8 mouse cellular contexts compared by ENCODE assay signal in genomic region chr1:75505159-75505955, GRCm38 (mm10). TPM values are rescaled to one million over a fixed set of nuclear protein-coding genes. Genes with fewer than 3 reads are reported as not detected.
DNase-seq lines count a peak whose midpoint lies in the region; ATAC-seq and TF ChIP-seq lines count a peak whose summit lies in the region.

No protein-coding gene starts in this region.

- peak; percentile 86 for DNase-seq in brain, embryonic 14.5 days (ENCODE audit: low read depth)
- peak; percentile 71 to 81 for DNase-seq in kidney, postnatal 4 days
- peak; percentile 30 for DNase-seq in liver, postnatal 0 days
- peak; percentile 48 for DNase-seq in ovary, postnatal 14 days (ENCODE audit: low spot score)
- DNase-seq in urinary bladder, postnatal 25 days (ENCODE audit: low spot score), result peak; percentile 61

- TF ChIP-seq EP300 in liver, postnatal 0 days (IDR thresholded peaks at IDR 0.05; ENCODE audit: low read depth), result no peak

- under 1% methylated on average over 77 of the region's 84 CpGs for WGBS in forebrain, embryonic 12.5 days
- WGBS in heart, embryonic 14.5 days, result under 1% methylated on average over 84 of the region's 84 CpGs
- under 1% methylated on average over 83 of the region's 84 CpGs for WGBS in liver, postnatal 0 days (ENCODE audit: insufficient replicate concordance)

- peak; percentile 72 for TF ChIP-seq POLR2A in brain, embryonic 14.5 days (IDR thresholded peaks at IDR 0.05; ENCODE audit: borderline replicate concordance, extremely low read depth, insufficient read depth, insufficient read length, poor library complexity, severe bottlenecking)

- H3K9ac ChIP-seq in forebrain, embryonic 12.5 days, result peak overlapping the region; percentile 76
- H3K9ac ChIP-seq in heart, embryonic 14.5 days (ENCODE audit: low read length), result peak overlapping the region; percentile 100
- peak overlapping the region; percentile 59; the same call in 1 of the 2 replicates for H3K9ac ChIP-seq in liver, postnatal 0 days (replicated peaks)

- H3K4me3 ChIP-seq in E14TG2a.4 (replicated peaks; ENCODE audit: low read length), result peak overlapping the region; percentile 86
- peak overlapping the region; percentile 66 for H3K4me3 ChIP-seq in forebrain, embryonic 12.5 days (replicated peaks)
- peak overlapping the region; percentile 77 to 93 for H3K4me3 ChIP-seq in heart, embryonic 14.5 days (ENCODE audit: control insufficient read depth in 1 of 2, insufficient read depth in 1 of 2, low read depth in 1 of 2, low read length in 2 of 2)
- H3K4me3 ChIP-seq in liver, postnatal 0 days (ENCODE audit: low read depth, low read length), result peak overlapping the region; percentile 54

- H3K9me3 ChIP-seq in E14TG2a.4 (ENCODE audit: low read length), result no peaks in the 10 kb centered on the region
- no peaks in the 10 kb centered on the region for H3K9me3 ChIP-seq in forebrain, embryonic 12.5 days
- H3K9me3 ChIP-seq in heart, embryonic 14.5 days (ENCODE audit: control insufficient read depth, low read length), result no peaks in the 10 kb centered on the region
- no peaks in the 10 kb centered on the region for H3K9me3 ChIP-seq in liver, postnatal 0 days (ENCODE audit: low read length)

- H3K4me2 ChIP-seq in forebrain, embryonic 12.5 days, result peak overlapping the region; percentile 87
- H3K4me2 ChIP-seq in heart, embryonic 14.5 days (ENCODE audit: low read length), result peak overlapping the region; percentile 84
- peak overlapping the region; percentile 74 for H3K4me2 ChIP-seq in liver, postnatal 0 days (ENCODE audit: low read depth, low read length)

- TF ChIP-seq CTCF in E14TG2a.4 (conservative IDR thresholded peaks at IDR 0.05; ENCODE audit: low read length), result no peak
- no peak for TF ChIP-seq CTCF in brain, embryonic 14.5 days (IDR thresholded peaks at IDR 0.05; ENCODE audit: borderline replicate concordance, extremely low read depth, insufficient read depth, insufficient read length)
- no peak for TF ChIP-seq CTCF in liver, postnatal 0 days (IDR thresholded peaks at IDR 0.05; ENCODE audit: low read depth)

- peak; percentile 70 for ATAC-seq in forebrain, embryonic 12.5 days (ENCODE audit: low FRiP score)
- ATAC-seq in heart, embryonic 14.5 days (ENCODE audit: insufficient number of reproducible peaks, insufficient read depth, low FRiP score, low read depth), result 0 out of 2 replicates have a peak, but pooled peaks have one; percentile 8
- ATAC-seq in liver, postnatal 0 days, result peak; percentile 23; the same call in 1 of the 2 replicates

- peaks cover 53% of the 10 kb centered on the region for H3K27me3 ChIP-seq in E14TG2a.4 (ENCODE audit: insufficient read depth, low read length)
- H3K27me3 ChIP-seq in forebrain, embryonic 12.5 days, result peaks cover 29% of the 10 kb centered on the region
- no peaks in the 10 kb centered on the region for H3K27me3 ChIP-seq in heart, embryonic 14.5 days (ENCODE audit: control insufficient read depth, insufficient read depth, low read length)
- H3K27me3 ChIP-seq in liver, postnatal 0 days (ENCODE audit: insufficient read depth, low read length), result peaks cover 43% of the 10 kb centered on the region

- peaks cover 75% of the 10 kb centered on the region for H3K4me1 ChIP-seq in E14TG2a.4 (replicated peaks; ENCODE audit: low read depth, low read length)
- H3K4me1 ChIP-seq in forebrain, embryonic 12.5 days, result peaks cover 20% of the 10 kb centered on the region
- H3K4me1 ChIP-seq in heart, embryonic 14.5 days (ENCODE audit: control insufficient read depth in 2 of 2, insufficient read depth in 2 of 2, low read length in 2 of 2), result peaks cover 35 to 46% of the 10 kb centered on the region in 2 experiments
- no peaks in the 10 kb centered on the region; the same call in 1 of the 2 replicates for H3K4me1 ChIP-seq in liver, postnatal 0 days (ENCODE audit: insufficient read depth)

- H3K36me3 ChIP-seq in E14TG2a.4 (ENCODE audit: insufficient read depth, low read length), result peaks cover 30% of the 10 kb centered on the region
- peaks cover 26% of the 10 kb centered on the region for H3K36me3 ChIP-seq in forebrain, embryonic 12.5 days (replicated peaks)
- peaks cover 36% of the 10 kb centered on the region for H3K36me3 ChIP-seq in heart, embryonic 14.5 days (ENCODE audit: control insufficient read depth, insufficient read depth, low read length)
- no peaks in the 10 kb centered on the region for H3K36me3 ChIP-seq in liver, postnatal 0 days (replicated peaks; ENCODE audit: insufficient read depth, low read length)

- peak overlapping the region; percentile 83 for H3K27ac ChIP-seq in forebrain, embryonic 12.5 days
- H3K27ac ChIP-seq in heart, embryonic 14.5 days (replicated peaks in 1 of 2; ENCODE audit: control insufficient read depth in 1 of 2, insufficient read depth in 1 of 2, low read depth in 2 of 2, low read length in 2 of 2), result peak overlapping the region; percentile 87 to 100
- peak overlapping the region; percentile 75 for H3K27ac ChIP-seq in liver, postnatal 0 days (ENCODE audit: low read depth)

RNA-seq across cellular contexts. Expression of gene Obsl1, which starts 0.9 kb away (rescaled TPM):
- 54.3 and 57.6 TPM in 2 replicates for polyA plus RNA-seq in brain, embryonic 14.5 days (2012; rRNA removed)
- 31.8 and 36.8 TPM in 2 replicates for polyA plus RNA-seq in forebrain, embryonic 12.5 days (2016; fragmentation: Nextera tagmentation; extraction: Ambion mirVana)
- 109 and 124 TPM in 2 replicates for polyA plus RNA-seq in heart, embryonic 14.5 days (2014; fragmentation: Nextera tagmentation; extraction: Ambion mirVana)
- polyA plus RNA-seq in liver, postnatal 0 days (2015; fragmentation: Nextera tagmentation; extraction: Ambion mirVana), result 3.4 and 4.5 TPM in 2 replicates

RNA-seq across cellular contexts. Expression of gene Inha, which starts 1.5 kb away (rescaled TPM):
- polyA plus RNA-seq in brain, embryonic 14.5 days (2012; rRNA removed), result 63.9 and 70.0 TPM in 2 replicates
- 5.9 and 6.6 TPM in 2 replicates for polyA plus RNA-seq in forebrain, embryonic 12.5 days (2016; fragmentation: Nextera tagmentation; extraction: Ambion mirVana)
- polyA plus RNA-seq in heart, embryonic 14.5 days (2014; fragmentation: Nextera tagmentation; extraction: Ambion mirVana), result 2.6 and 3.9 TPM in 2 replicates
- polyA plus RNA-seq in liver, postnatal 0 days (2015; fragmentation: Nextera tagmentation; extraction: Ambion mirVana), result 0.33 and 0.36 TPM in 2 replicates

RNA-seq across cellular contexts. Expression of gene Stk11ip, which starts 16.0 kb away (rescaled TPM):
- 36.5 and 40.6 TPM in 2 replicates for polyA plus RNA-seq in brain, embryonic 14.5 days (2012; rRNA removed)
- 24.4 and 27.8 TPM in 2 replicates for polyA plus RNA-seq in forebrain, embryonic 12.5 days (2016; fragmentation: Nextera tagmentation; extraction: Ambion mirVana)
- polyA plus RNA-seq in heart, embryonic 14.5 days (2014; fragmentation: Nextera tagmentation; extraction: Ambion mirVana), result 11.3 and 11.8 TPM in 2 replicates
- polyA plus RNA-seq in liver, postnatal 0 days (2015; fragmentation: Nextera tagmentation; extraction: Ambion mirVana), result 3.3 TPM in 2 replicates

RNA-seq across cellular contexts. Expression of gene Tmem198, which starts 26.0 kb away (rescaled TPM):
- 46.9 and 57.2 TPM in 2 replicates for polyA plus RNA-seq in brain, embryonic 14.5 days (2012; rRNA removed)
- polyA plus RNA-seq in forebrain, embryonic 12.5 days (2016; fragmentation: Nextera tagmentation; extraction: Ambion mirVana), result 20.8 and 24.1 TPM in 2 replicates
- 0.20 and 0.38 TPM in 2 replicates for polyA plus RNA-seq in heart, embryonic 14.5 days (2014; fragmentation: Nextera tagmentation; extraction: Ambion mirVana)
- polyA plus RNA-seq in liver, postnatal 0 days (2015; fragmentation: Nextera tagmentation; extraction: Ambion mirVana), result 0.08 TPM in 1 of 2 replicates, not detected in the other

RNA-seq across cellular contexts. Expression of gene Chpf, which starts 26.2 kb away (rescaled TPM):
- 71.7 and 78.3 TPM in 2 replicates for polyA plus RNA-seq in brain, embryonic 14.5 days (2012; rRNA removed)
- 21.6 and 25.8 TPM in 2 replicates for polyA plus RNA-seq in forebrain, embryonic 12.5 days (2016; fragmentation: Nextera tagmentation; extraction: Ambion mirVana)
- 23.5 and 27.0 TPM in 2 replicates for polyA plus RNA-seq in heart, embryonic 14.5 days (2014; fragmentation: Nextera tagmentation; extraction: Ambion mirVana)
- 3.1 and 3.3 TPM in 2 replicates for polyA plus RNA-seq in liver, postnatal 0 days (2015; fragmentation: Nextera tagmentation; extraction: Ambion mirVana)

Comparison
In these comparisons a context has a peak if more than half of its experiments do, and no peak if none do; other contexts are left out.
1. Peak in every context shown above with its lines: DNase-seq, ATAC-seq, H3K4me3 ChIP-seq and H3K27ac ChIP-seq.
2. DNase-seq: peak in every context shown above with its lines; median percentile 86 in brain, embryonic 14.5 days; 76 in kidney, postnatal 4 days; 61 in urinary bladder, postnatal 25 days; 48 in ovary, postnatal 14 days; 30 in liver, postnatal 0 days.
3. ATAC-seq: peak in every context shown above with its lines; median percentile 70 in forebrain, embryonic 12.5 days; 23 in liver, postnatal 0 days; 8 in heart, embryonic 14.5 days.